ENCODE assay signal across 8 mouse cellular contexts in genomic region chr5:9724287-9724955, GRCm38 (mm10). TPM values are rescaled to one million over a fixed set of nuclear protein-coding genes. Genes with fewer than 3 reads are reported as not detected.
DNase-seq lines count a peak whose midpoint lies in the region; ATAC-seq and TF ChIP-seq lines count a peak whose summit lies in the region.
"Had no signal": no experiment of that assay in that cellular context is flagged by ENCODE, and none has a peak within 500 bp of the region (broad histone marks: within the 10 kb centered on the region; RNA-seq: fewer than 3 reads in every experiment).

No protein-coding gene starts in this region.

- no peak overlapping the region for H3K4me3 ChIP-seq in lung, embryonic 16.5 days (ENCODE audit: low read length)
- peak overlapping the region; percentile 54 for H3K4me3 ChIP-seq in forebrain, postnatal 0 days (ENCODE audit: low read depth, low read length)

- ATAC-seq in lung, embryonic 16.5 days (ENCODE audit: low read depth) = no peak
- peak; percentile 35 for ATAC-seq in forebrain, postnatal 0 days

- H3K4me1 ChIP-seq in lung, embryonic 16.5 days (replicated peaks; ENCODE audit: control insufficient read depth, insufficient read depth, low read length) = peaks cover 2% of the 10 kb centered on the region; the same call in 1 of the 2 replicates
- no peaks in the 10 kb centered on the region for H3K4me1 ChIP-seq in forebrain, postnatal 0 days (ENCODE audit: insufficient read depth)

- peak overlapping the region; percentile 54 for H3K4me2 ChIP-seq in lung, embryonic 16.5 days (ENCODE audit: low read depth, low read length)
- H3K4me2 ChIP-seq in forebrain, postnatal 0 days (ENCODE audit: low read depth) = peak overlapping the region; percentile 94

- H3K27ac ChIP-seq in lung, embryonic 16.5 days (ENCODE audit: low read length) = no peak overlapping the region
- H3K27ac ChIP-seq in forebrain, postnatal 0 days (ENCODE audit: low read depth, low read length) = peak overlapping the region; percentile 84
- H3K27ac ChIP-seq: liver, embryonic 14.5 days had no signal

- no peak for TF ChIP-seq CTCF in forebrain, postnatal 0 days (IDR thresholded peaks at IDR 0.05; ENCODE audit: low read depth)

- H3K9me3 ChIP-seq in lung, embryonic 16.5 days (ENCODE audit: control insufficient read depth, low read length) = no peaks in the 10 kb centered on the region
- no peaks in the 10 kb centered on the region for H3K9me3 ChIP-seq in forebrain, postnatal 0 days (ENCODE audit: low read length)

- no peaks in the 10 kb centered on the region for H3K36me3 ChIP-seq in lung, embryonic 16.5 days (ENCODE audit: control insufficient read depth, insufficient read depth, low read length)
- H3K36me3 ChIP-seq in forebrain, postnatal 0 days (ENCODE audit: insufficient read depth) = no peaks in the 10 kb centered on the region

- H3K9ac ChIP-seq in lung, embryonic 16.5 days (ENCODE audit: low read length) = no peak overlapping the region
- H3K9ac ChIP-seq in forebrain, postnatal 0 days = peak overlapping the region; percentile 72
- H3K9ac ChIP-seq: liver, embryonic 14.5 days had no signal

- H3K27me3 ChIP-seq in lung, embryonic 16.5 days (ENCODE audit: control insufficient read depth, insufficient read depth, low read depth, low read length) = peaks cover 11% of the 10 kb centered on the region
- H3K27me3 ChIP-seq in forebrain, postnatal 0 days (ENCODE audit: insufficient read depth, low read length) = no peaks in the 10 kb centered on the region

- intact Hi-C loops in left cerebral cortex, postnatal 14 days (cut with DNase I) = no loop called here
- intact Hi-C loops in gastrocnemius, postnatal 14 days (cut with DNase I; ENCODE audit: low total_unique reads) = no loop called here

- WGBS in lung, embryonic 16.5 days = 9% methylated on average over 13 of the region's 13 CpGs
- 8% methylated on average over 13 of the region's 13 CpGs for WGBS in forebrain, postnatal 0 days

- no peak for DNase-seq in lung, postnatal 14 days
- DNase-seq in forebrain, postnatal 0 days = peak; percentile 57
- DNase-seq in left cerebral cortex, postnatal 14 days (ENCODE audit: low spot score in 2 of 2) = peak; percentile 14 to 28
- DNase-seq in right cerebral cortex, postnatal 25 days = peak; percentile 39
- no peak for DNase-seq in kidney, adult 9 months
- DNase-seq in gastrocnemius, postnatal 14 days = no peak

RNA-seq across cellular contexts. Expression of gene Grm3, which starts 0.5 kb away (rescaled TPM):
- polyA plus RNA-seq in lung, embryonic 16.5 days (2015; fragmentation: Nextera tagmentation; extraction: Ambion mirVana) = 0.13 and 0.15 TPM in 2 replicates
- total RNA-seq in forebrain, postnatal 0 days (2014; rRNA removed) = 105 and 150 TPM in 2 replicates
- polyA plus RNA-seq in forebrain, postnatal 0 days (2015; fragmentation: Nextera tagmentation; extraction: Ambion mirVana) = 44.6 and 66.5 TPM in 2 replicates
- total RNA-seq in left cerebral cortex, postnatal 14 days (2021) = 100 to 1,000 TPM; 141 to 146 TPM
- total RNA-seq in gastrocnemius, postnatal 14 days (2021) = under 1 TPM in 1 of 2 experiments, not detected in 1; 0.13 TPM

Comparison
In these comparisons a context has a peak if more than half of its experiments do, and no peak if none do; other contexts are left out.
1. DNase-seq: peak in forebrain, postnatal 0 days (single experiment), left cerebral cortex, postnatal 14 days (2 of 2) and right cerebral cortex, postnatal 25 days (single experiment); none in lung, postnatal 14 days (single experiment), kidney, adult 9 months (single experiment) and gastrocnemius, postnatal 14 days (single experiment).
2. RNA of gene Grm3, which starts 0.5 kb away (total RNA-seq): 141 to 146 TPM in left cerebral cortex, postnatal 14 days and 105 to 150 TPM in forebrain, postnatal 0 days; 0.13 TPM in gastrocnemius, postnatal 14 days; every median in the first group is over 10 times any median in the second.